Mouse (Mus musculus): ENCODE data around the gene Pgd.
A peak's percentile ranks its signal among the peaks of the same experiment; 100 is the strongest.
"Not testable (repeated sequence)": the region's sequence is repeated elsewhere in the genome, so short reads cannot be mapped to it uniquely, and the experiment has no call there.

Gene Pgd

GRCm38 (mm10) chr4:149166215-149166946 is at the start of gene Pgd:
Gene Pgd (minus strand): TSS chr4:149166771.
- ATAC-seq (ENCODE audit: insufficient number of reproducible peaks, low FRiP score, low TSS enrichment), result peak; percentile 100

- ATAC-seq (ENCODE audit: insufficient number of reproducible peaks, low FRiP score, low TSS enrichment), result no peak
These were observed 49.4 kb upstream of the Pgd start for GRCm38 (mm10) chr4:149215982-149216381.

- no peak for ATAC-seq (ENCODE audit: insufficient number of reproducible peaks, low FRiP score, low TSS enrichment)
These were observed 48.8 kb upstream of the Pgd start for GRCm38 (mm10) chr4:149215397-149215796.

DNA sequence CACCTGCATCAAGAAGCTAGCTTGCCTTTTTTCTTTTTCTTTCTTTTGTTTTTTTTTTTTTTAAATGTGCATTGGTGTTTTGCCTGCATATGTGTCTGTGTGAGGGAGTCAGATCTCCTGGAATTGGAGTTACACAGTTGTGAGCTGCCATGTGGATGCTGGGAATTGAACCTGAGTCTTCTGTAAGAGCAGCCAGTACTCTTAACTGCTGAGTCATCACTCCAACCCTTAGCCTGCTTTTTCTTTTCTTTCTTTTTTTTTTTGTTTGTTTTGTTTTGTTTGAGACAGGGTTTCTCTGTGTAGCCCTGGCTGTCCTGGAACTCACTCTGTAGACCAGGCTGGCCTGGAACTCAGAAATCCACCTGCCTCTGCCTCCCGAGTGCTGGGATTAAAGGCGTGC is 47.9 kb upstream of the Pgd start:
- ATAC-seq (ENCODE audit: insufficient number of reproducible peaks, low FRiP score, low TSS enrichment), result not testable (repeated sequence)

DNA sequence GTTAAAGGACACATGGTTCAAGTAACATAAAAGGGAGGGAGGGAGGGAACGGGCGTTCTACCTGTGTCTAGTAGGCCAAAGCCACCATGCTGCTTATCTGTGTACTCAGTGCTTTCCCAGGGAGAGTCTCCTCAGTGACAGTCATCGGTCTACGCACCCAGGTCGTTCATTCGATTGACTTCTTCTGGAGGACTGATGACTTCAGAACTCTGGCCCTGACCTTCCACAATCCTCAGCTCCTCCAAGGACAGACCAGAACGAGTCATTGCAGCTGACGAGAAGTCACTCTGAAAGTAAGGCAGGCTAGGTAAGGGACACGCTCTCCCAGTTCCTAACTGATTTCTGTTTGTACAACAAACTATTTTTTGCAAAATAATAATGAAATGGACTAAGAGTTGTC is 46.9 kb upstream of the Pgd start:
- ATAC-seq (ENCODE audit: insufficient number of reproducible peaks, low FRiP score, low TSS enrichment), result no peak

DNA sequence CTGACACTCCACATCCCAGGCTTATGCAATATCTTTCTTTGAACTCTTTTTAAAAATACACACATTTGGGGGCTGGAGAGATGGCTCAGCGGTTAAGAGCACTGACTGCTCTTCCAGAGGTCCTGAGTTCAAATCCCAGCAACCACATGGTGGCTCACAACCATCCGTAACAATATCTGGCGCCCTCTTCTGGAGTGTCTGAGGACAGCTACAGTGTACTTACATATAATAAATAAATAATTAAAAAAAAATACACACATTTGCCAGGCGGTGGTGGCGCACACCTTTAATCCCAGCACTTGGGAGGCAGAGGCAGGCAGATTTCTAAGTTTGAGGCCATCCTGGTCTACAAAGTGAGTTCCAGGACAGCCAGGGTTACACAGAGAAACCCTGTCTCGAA is 44.9 kb upstream of the Pgd start:
- ATAC-seq (ENCODE audit: insufficient number of reproducible peaks, low FRiP score, low TSS enrichment), result not testable (repeated sequence)

- ATAC-seq (ENCODE audit: insufficient number of reproducible peaks, low FRiP score, low TSS enrichment), result no peak
These were observed 35.9 kb upstream of the Pgd start for GRCm38 (mm10) chr4:149202467-149202866.

GRCm38 (mm10) chr4:149201110-149201509 is 34.5 kb upstream of the Pgd start:
- no peak for ATAC-seq (ENCODE audit: insufficient number of reproducible peaks, low FRiP score, low TSS enrichment)

DNA sequence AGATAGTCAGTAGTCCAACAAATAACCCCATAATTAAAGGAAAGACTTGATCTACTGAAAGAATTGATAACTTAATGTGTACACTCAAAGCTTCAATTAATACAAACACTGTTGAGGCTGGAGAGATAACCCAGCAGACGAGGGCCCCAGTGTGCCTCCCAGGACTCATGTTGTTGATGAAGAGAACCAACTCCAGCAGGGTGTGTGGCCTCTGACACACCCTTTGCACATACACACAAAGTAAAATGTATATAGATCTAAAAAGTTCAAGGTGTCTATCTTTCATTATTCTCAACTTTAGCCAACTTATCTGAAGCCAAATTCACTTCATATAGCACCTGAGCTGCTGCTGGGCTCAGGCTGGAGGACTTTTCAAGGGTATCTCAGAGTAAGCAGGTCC is 30.6 kb upstream of the Pgd start:
- no peak for ATAC-seq (ENCODE audit: insufficient number of reproducible peaks, low FRiP score, low TSS enrichment)

DNA sequence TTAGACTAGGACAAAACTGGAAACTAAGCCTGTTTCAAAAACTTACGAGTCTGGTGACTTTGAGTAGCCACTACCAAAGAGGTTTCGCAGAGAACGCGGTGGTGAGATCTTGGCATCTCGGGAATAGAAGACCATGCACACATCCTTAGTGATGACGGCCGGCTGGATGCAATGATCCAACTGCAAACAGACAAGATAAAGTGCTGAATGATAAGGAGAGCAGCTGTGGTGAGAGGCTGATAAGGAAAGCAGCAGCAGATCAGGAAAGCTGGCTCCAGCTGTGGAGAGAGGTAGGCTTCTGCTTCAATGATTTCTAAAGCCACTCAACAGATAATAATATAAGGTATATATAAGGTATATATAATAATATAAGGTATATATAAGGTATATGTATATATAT is 24.5 kb upstream of the Pgd start:
- ATAC-seq (ENCODE audit: insufficient number of reproducible peaks, low FRiP score, low TSS enrichment), result no peak

- ATAC-seq (ENCODE audit: insufficient number of reproducible peaks, low FRiP score, low TSS enrichment), result no peak
These were observed 22.0 kb upstream of the Pgd start for GRCm38 (mm10) chr4:149188563-149188962.

DNA sequence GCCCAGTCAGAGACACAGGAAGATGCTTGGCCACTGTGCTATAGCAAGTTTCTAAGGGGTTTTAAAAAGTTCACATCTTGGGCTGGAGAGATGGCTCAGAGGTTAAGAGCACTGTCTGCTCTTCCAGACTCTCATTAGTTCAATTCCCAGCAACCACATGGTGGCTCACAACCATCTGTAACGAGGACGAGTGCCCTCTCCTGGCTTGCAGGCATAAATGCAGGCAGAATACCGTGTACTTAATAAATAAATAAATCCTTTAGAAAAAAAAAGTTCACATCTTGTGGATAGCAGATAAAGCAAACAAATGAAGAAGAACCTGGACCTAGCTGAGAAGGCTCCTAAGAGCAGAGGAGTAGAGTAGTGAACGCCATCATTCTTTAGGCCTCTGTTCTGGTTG is 16.2 kb upstream of the Pgd start:
- ATAC-seq (ENCODE audit: insufficient number of reproducible peaks, low FRiP score, low TSS enrichment), result no peak

- no peak for ATAC-seq (ENCODE audit: insufficient number of reproducible peaks, low FRiP score, low TSS enrichment)
These were observed 15.6 kb upstream of the Pgd start for GRCm38 (mm10) chr4:149182192-149182591.

DNA sequence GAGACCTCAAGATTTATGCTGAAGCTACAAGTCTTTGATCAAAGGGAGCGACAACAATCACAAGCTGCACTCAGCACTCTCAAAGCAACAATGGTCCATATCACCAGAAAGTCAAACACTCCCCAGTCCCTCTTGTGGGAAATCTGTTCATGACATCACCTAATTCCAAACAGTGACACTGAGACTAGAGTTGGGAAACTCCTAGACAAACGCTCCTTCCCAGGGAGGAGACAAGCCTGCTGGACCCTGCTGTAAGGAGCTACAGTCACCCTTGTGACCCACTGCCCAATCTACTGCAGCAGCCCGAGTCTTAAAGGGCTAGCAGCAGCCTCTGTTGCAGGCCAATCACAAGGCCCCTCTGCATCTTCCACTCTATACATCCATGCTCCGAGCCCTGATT is 13.0 kb upstream of the Pgd start:
- ATAC-seq (ENCODE audit: insufficient number of reproducible peaks, low FRiP score, low TSS enrichment), result no peak

DNA sequence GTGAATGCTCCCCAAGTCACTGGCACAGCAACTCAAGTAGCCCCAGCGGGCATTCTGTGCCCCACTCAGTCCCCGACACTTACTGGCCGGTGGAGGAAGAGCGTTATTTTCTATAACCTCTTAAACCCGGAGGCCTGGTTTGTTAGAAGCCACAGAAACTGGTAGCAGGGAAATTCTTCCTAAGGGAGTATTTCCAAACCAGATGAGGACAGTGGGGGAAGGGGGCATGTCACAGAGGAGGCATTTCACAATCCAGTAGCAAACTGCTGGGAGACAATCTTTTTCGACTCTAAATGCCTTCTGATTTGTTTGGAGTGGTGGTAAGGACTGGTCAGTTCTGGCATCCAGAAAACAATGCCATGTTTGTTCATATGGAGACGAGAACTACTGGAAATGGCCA is 12.6 kb upstream of the Pgd start:
- ATAC-seq (ENCODE audit: insufficient number of reproducible peaks, low FRiP score, low TSS enrichment), result no peak

- ATAC-seq (ENCODE audit: insufficient number of reproducible peaks, low FRiP score, low TSS enrichment), result no peak
These were observed 11.8 kb upstream of the Pgd start for GRCm38 (mm10) chr4:149178328-149178727.

DNA sequence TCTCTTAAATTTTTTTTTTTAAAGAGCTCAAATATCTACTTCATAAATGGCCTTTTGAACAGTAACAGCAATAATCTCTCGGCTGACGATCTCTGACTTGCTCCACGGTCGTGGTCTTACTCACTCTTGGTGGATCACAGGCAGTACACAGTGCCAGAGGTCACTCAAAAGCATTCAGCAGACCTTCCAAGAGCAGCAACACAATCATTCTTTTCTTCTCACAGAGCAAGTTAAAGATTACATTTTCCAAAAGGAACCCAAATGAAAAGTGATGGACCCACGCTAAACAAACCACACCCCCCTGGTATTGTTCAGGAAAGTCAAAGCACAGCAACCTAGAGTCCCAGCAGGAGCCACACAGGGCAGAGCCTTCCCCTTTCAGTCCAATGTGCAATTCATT is 10.5 kb upstream of the Pgd start:
- ATAC-seq (ENCODE audit: insufficient number of reproducible peaks, low FRiP score, low TSS enrichment), result no peak

GRCm38 (mm10) chr4:149176645-149177044 is 10.1 kb upstream of the Pgd start:
- ATAC-seq (ENCODE audit: insufficient number of reproducible peaks, low FRiP score, low TSS enrichment), result no peak

- no peak for ATAC-seq (ENCODE audit: insufficient number of reproducible peaks, low FRiP score, low TSS enrichment)
These were observed 7.1 kb upstream of the Pgd start for GRCm38 (mm10) chr4:149173661-149174060.

GRCm38 (mm10) chr4:149172666-149173065 is 6.1 kb upstream of the Pgd start:
- no peak for ATAC-seq (ENCODE audit: insufficient number of reproducible peaks, low FRiP score, low TSS enrichment)

GRCm38 (mm10) chr4:149172083-149172482 is 5.5 kb upstream of the Pgd start:
- no peak for ATAC-seq (ENCODE audit: insufficient number of reproducible peaks, low FRiP score, low TSS enrichment)

DNA sequence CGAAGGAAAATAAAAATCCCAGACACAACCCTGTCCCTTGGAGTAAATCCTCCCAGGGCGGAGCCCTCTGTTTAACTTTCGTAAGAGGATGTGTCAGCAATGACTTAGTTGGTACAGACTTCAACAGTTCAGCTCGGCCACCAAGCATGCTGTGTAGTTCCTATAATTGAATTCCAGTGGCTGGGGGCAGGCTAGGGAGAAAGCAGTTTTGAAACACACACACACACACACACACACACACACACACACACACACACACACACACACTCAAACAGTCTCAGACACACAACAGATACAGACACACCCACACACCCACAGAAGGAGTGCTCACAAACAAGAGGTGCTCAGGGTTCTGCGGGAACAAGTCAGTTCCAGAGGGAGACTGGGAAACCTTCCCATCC is 5.0 kb upstream of the Pgd start:
- no peak for ATAC-seq (ENCODE audit: insufficient number of reproducible peaks, low FRiP score, low TSS enrichment)

Data from cerebellum, adult (tissue).